Mouse (Mus musculus) neural tube, embryonic 11.5 days (tissue): ENCODE data around the gene Yju2. TPM values are rescaled to one million over a fixed set of nuclear protein-coding genes. Genes with fewer than 3 reads are reported as not detected.

ENCODE experiments used
- ATAC-seq: fragments of 200-750 bp; cut with Nextera tagmentation; 2 replicates; pipeline ENCODE4 v1.8.0; 2017; ENCODE audit warnings: moderate number of reproducible peaks, mild to moderate bottlenecking, moderate TSS enrichment, moderate library complexity; ENCODE audit not compliant: insufficient read depth, low FRiP score, low TSS enrichment
- DNase-seq: peaks from one replicate; pipeline ENCODE4 v3.0.0-alpha.2; 2015; ENCODE audit warnings: low spot score
- H3K27ac ChIP-seq: fragments of 300-500 bp; sonication (generic); 2 replicates; pipeline ENCODE4 v1.5.1; 2014; ENCODE audit warnings: low read depth, mild to moderate bottlenecking, low read length
- H3K27me3 ChIP-seq: fragments of 300-500 bp; sonication (generic); 2 replicates; pipeline ENCODE4 v1.6.1; 2014; ENCODE audit warnings: mild to moderate bottlenecking, low read length, mixed read lengths; ENCODE audit not compliant: control insufficient read depth, insufficient read depth
- H3K36me3 ChIP-seq: fragments of 300-500 bp; sonication (generic); 2 replicates; pipeline ENCODE4 v1.6.1; 2014; ENCODE audit warnings: mild to moderate bottlenecking, low read length, moderate library complexity, mixed read lengths; ENCODE audit not compliant: control insufficient read depth, insufficient read depth
- H3K4me1 ChIP-seq: fragments of 300-500 bp; sonication (generic); 2 replicates; pipeline ENCODE4 v1.6.1; 2014; ENCODE audit warnings: low read length, mixed read lengths; ENCODE audit not compliant: control insufficient read depth, insufficient read depth
- H3K4me2 ChIP-seq: fragments of 300-500 bp; sonication (generic); 2 replicates; pipeline ENCODE4 v1.6.1; 2014; ENCODE audit warnings: low read depth, mild to moderate bottlenecking, moderate library complexity
- H3K4me3 ChIP-seq: fragments of 300-500 bp; sonication (generic); 2 replicates; pipeline ENCODE4 v1.5.1; 2014; ENCODE audit warnings: low read depth, low read length
- H3K9ac ChIP-seq: fragments of 300-500 bp; sonication (generic); 2 replicates; pipeline ENCODE4 v1.6.1; 2014; ENCODE audit warnings: mild to moderate bottlenecking, low read length
- H3K9me3 ChIP-seq: fragments of 300-500 bp; sonication (generic); 2 replicates; pipeline ENCODE4 v1.6.1; 2016; ENCODE audit warnings: low read length; ENCODE audit not compliant: control insufficient read depth
- WGBS: fragments of 180-500 bp; shearing (Covaris S2); extraction: QIAGEN DNeasy Blood & Tissue Kit; methylation state at CpG from one replicate; pipeline ENCODE4 v1.1.7; 2014; 5-methylcytosine and 5-hydroxymethylcytosine counted together
- polyA plus RNA-seq: library from polyadenylated mRNA; unstranded; fragments of >200 nt; fragmentation: Nextera tagmentation; extraction: Ambion mirVana; gene quantifications from 2 replicates; pipeline ENCODE4 v1.2.1, GENCODE M21; 2014

Yju2 gene
- polyA plus RNA-seq, 1 experiment from 2014 or later, result 25.1 TPM

- ATAC-seq (no peak), DNase-seq (no peak)
- H3K27ac ChIP-seq, result no peak overlapping the region
- no peaks in the 10 kb centered on the region for H3K9me3 ChIP-seq
- peak overlapping the region; percentile 43 for H3K4me2 ChIP-seq
- peaks cover 3% of the 10 kb centered on the region; the same call in 1 of the 2 replicates for H3K4me1 ChIP-seq
- 78% methylated on average over 13 of the region's 13 CpGs for WGBS
- H3K36me3 ChIP-seq, result no peaks in the 10 kb centered on the region; the same call in 1 of the 2 replicates
- H3K9ac ChIP-seq, result peak overlapping the region; percentile 55
- H3K27me3 ChIP-seq, result no peaks in the 10 kb centered on the region
- H3K4me3 ChIP-seq, result peak overlapping the region; percentile 47
Measured at GRCm38 (mm10) chr17:55957726-55958583, 944 bp upstream of the Yju2 start.

- Histone ChIP-seq H3K27ac (peak overlapping the region; percentile 1; the same call in 1 of the 2 replicates), H3K4me3 (peak overlapping the region; percentile 47), H3K4me2 (peak overlapping the region; percentile 43), H3K9me3 (no peaks in the 10 kb centered on the region), H3K4me1 (peaks cover 3% of the 10 kb centered on the region; the same call in 1 of the 2 replicates), H3K27me3 (no peaks in the 10 kb centered on the region), H3K36me3 (no peaks in the 10 kb centered on the region; the same call in 1 of the 2 replicates), H3K9ac (peak overlapping the region; percentile 55)
- ATAC-seq (no peak), DNase-seq (no peak)
- 30% methylated on average over 2 of the region's 2 CpGs for WGBS
Measured at GRCm38 (mm10) chr17:55958584-55958886, 364 bp upstream of the Yju2 start.

GRCm38 (mm10) chr17:55959946-55960740, 1.2 kb downstream of the Yju2 start:
- Histone ChIP-seq H3K9me3 (no peaks in the 10 kb centered on the region), H3K27me3 (no peaks in the 10 kb centered on the region), H3K4me2 (peak overlapping the region; percentile 42), H3K9ac (peak overlapping the region; percentile 16; the same call in 1 of the 2 replicates), H3K36me3 (peaks cover 2% of the 10 kb centered on the region), H3K4me1 (peaks cover 3% of the 10 kb centered on the region; the same call in 1 of the 2 replicates), H3K27ac (0 out of 2 replicates have a peak overlapping the region, but pooled peaks have one; percentile 91), H3K4me3 (peak overlapping the region; percentile 47)
- ATAC-seq (no peak), DNase-seq (no peak)
- 83% methylated on average over 10 of the region's 10 CpGs for WGBS

- Histone ChIP-seq H3K4me3 (no peak overlapping the region), H3K36me3 (peaks cover 2% of the 10 kb centered on the region)
Measured at GRCm38 (mm10) chr17:55960791-55961190, 1.9 kb downstream of the Yju2 start.

GRCm38 (mm10) chr17:55961631-55962030, 2.7 kb downstream of the Yju2 start:
- Histone ChIP-seq H3K4me2 (no peak overlapping the region), H3K27me3 (no peaks in the 10 kb centered on the region), H3K27ac (no peak overlapping the region), H3K9ac (no peak overlapping the region), H3K4me3 (no peak overlapping the region), H3K36me3 (peaks cover 2% of the 10 kb centered on the region), H3K4me1 (peaks cover 3% of the 10 kb centered on the region; the same call in 1 of the 2 replicates), H3K9me3 (no peaks in the 10 kb centered on the region)
- no peak for DNase-seq
- no peak for ATAC-seq
- 94% methylated on average over 7 of the region's 7 CpGs for WGBS

More at GRCm38 (mm10) chr17:55960791-55961190, 1.9 kb downstream of the Yju2 start:
- DNase-seq, result no peak
- H3K27ac ChIP-seq, result no peak overlapping the region
- no peak overlapping the region for H3K9ac ChIP-seq
- peaks cover 3% of the 10 kb centered on the region; the same call in 1 of the 2 replicates for H3K4me1 ChIP-seq
- no peak overlapping the region for H3K4me2 ChIP-seq
- ATAC-seq, result no peak
- no peaks in the 10 kb centered on the region for H3K27me3 ChIP-seq
- no peaks in the 10 kb centered on the region for H3K9me3 ChIP-seq

- H3K4me3 ChIP-seq, result no peak overlapping the region
- H3K9ac ChIP-seq, result no peak overlapping the region
- H3K9me3 ChIP-seq, result no peaks in the 10 kb centered on the region
- H3K4me2 ChIP-seq, result no peak overlapping the region
- no peaks in the 10 kb centered on the region for H3K27me3 ChIP-seq
- ATAC-seq (no peak), DNase-seq (peak; percentile 33)
- H3K27ac ChIP-seq, result no peak overlapping the region
- peaks cover 6% of the 10 kb centered on the region for H3K4me1 ChIP-seq
- WGBS, result 89% methylated on average over 14 of the region's 14 CpGs
- H3K36me3 ChIP-seq, result peaks cover 2% of the 10 kb centered on the region
Measured at GRCm38 (mm10) chr17:55963171-55963570, 4.3 kb downstream of the Yju2 start.

- Histone ChIP-seq H3K4me2 (no peak overlapping the region), H3K9ac (no peak overlapping the region), H3K27me3 (no peaks in the 10 kb centered on the region), H3K4me1 (peaks cover 7% of the 10 kb centered on the region), H3K27ac (no peak overlapping the region), H3K4me3 (no peak overlapping the region), H3K36me3 (peaks cover 2% of the 10 kb centered on the region), H3K9me3 (no peaks in the 10 kb centered on the region)
- ATAC-seq (no peak), DNase-seq (no peak)
- WGBS, result 90% methylated on average over 10 of the region's 10 CpGs
Measured at GRCm38 (mm10) chr17:55964496-55964895, 5.6 kb downstream of the Yju2 start.

GRCm38 (mm10) chr17:55964996-55965395, 6.1 kb downstream of the Yju2 start:
- Histone ChIP-seq H3K4me2 (no peak overlapping the region), H3K36me3 (peaks cover 2% of the 10 kb centered on the region), H3K9me3 (no peaks in the 10 kb centered on the region), H3K4me1 (peaks cover 7% of the 10 kb centered on the region), H3K27ac (no peak overlapping the region), H3K9ac (no peak overlapping the region), H3K4me3 (no peak overlapping the region), H3K27me3 (no peaks in the 10 kb centered on the region)
- no peak for ATAC-seq
- WGBS, result 81% methylated on average over 9 of the region's 9 CpGs
- no peak for DNase-seq
